Mouse (Mus musculus) kidney, embryonic 14.5 days (tissue): Measurements from ENCODE around the gene Hip1r. TPM values are rescaled to one million over a fixed set of nuclear protein-coding genes. Genes with fewer than 3 reads are reported as not detected.

ENCODE experiments used
- ATAC-seq: fragments of 200-750 bp; cut with Nextera tagmentation; 2 replicates; pipeline ENCODE4 v1.8.0; 2017; ENCODE audit warnings: moderate number of reproducible peaks, mild to moderate bottlenecking, moderate TSS enrichment, moderate library complexity; ENCODE audit not compliant: low FRiP score, low TSS enrichment
- H3K27ac ChIP-seq: fragments of 300-500 bp; sonication (generic); 2 replicates; pipeline ENCODE4 v1.5.1; 2014; ENCODE audit warnings: low read depth, mild to moderate bottlenecking, low read length, moderate library complexity, mixed read lengths
- H3K27me3 ChIP-seq: fragments of 300-500 bp; sonication (generic); 2 replicates; pipeline ENCODE4 v1.6.1; 2014; ENCODE audit warnings: mild to moderate bottlenecking, low read length; ENCODE audit not compliant: control insufficient read depth, insufficient read depth
- H3K36me3 ChIP-seq: fragments of 300-500 bp; sonication (generic); 2 replicates; pipeline ENCODE4 v1.6.1; 2014; ENCODE audit warnings: low read length, mixed read lengths; ENCODE audit not compliant: control insufficient read depth, insufficient read depth
- H3K4me1 ChIP-seq: fragments of 300-500 bp; sonication (generic); 2 replicates; pipeline ENCODE4 v1.6.1; 2014; ENCODE audit warnings: low read length, mixed read lengths; ENCODE audit not compliant: control insufficient read depth, insufficient read depth
- H3K4me2 ChIP-seq: fragments of 300-500 bp; sonication (generic); replicated peaks from 2 replicates; pipeline ENCODE4 v1.6.1; 2014; ENCODE audit warnings: low read depth, mild to moderate bottlenecking, low read length
- H3K4me3 ChIP-seq: fragments of 300-500 bp; sonication (generic); 2 replicates; pipeline ENCODE4 v1.5.1; 2014; ENCODE audit warnings: mild to moderate bottlenecking, low read length
- H3K9ac ChIP-seq: fragments of 300-500 bp; sonication (generic); 2 replicates; pipeline ENCODE4 v1.6.1; 2014; ENCODE audit warnings: low read depth, mild to moderate bottlenecking, low read length, moderate library complexity
- H3K9me3 ChIP-seq: fragments of 300-500 bp; sonication (generic); 2 replicates; pipeline ENCODE4 v1.6.1; 2016; ENCODE audit warnings: low read length; ENCODE audit not compliant: control insufficient read depth
- WGBS: fragments of 180-500 bp; shearing (Covaris S2); extraction: QIAGEN DNeasy Blood & Tissue Kit; methylation state at CpG from one replicate; pipeline ENCODE4 v1.1.7; 2014; 5-methylcytosine and 5-hydroxymethylcytosine counted together
- polyA plus RNA-seq: library from polyadenylated mRNA; unstranded; fragments of >200 nt; fragmentation: Nextera tagmentation; extraction: Ambion mirVana; gene quantifications from 2 replicates; pipeline ENCODE4 v1.2.1, GENCODE M21; 2014

Gene Hip1r
- polyA plus RNA-seq, 1 experiment from 2014 or later: 13.0 TPM

- no peak for ATAC-seq
- H3K4me2 ChIP-seq: no peak overlapping the region
- 79% methylated on average over 5 of the region's 5 CpGs for WGBS
These were observed 4.7 kb downstream of the Hip1r start for GRCm38 (mm10) chr5:123978131-123978530.

GRCm38 (mm10) chr5:123979221-123979979, 6.0 kb downstream of the Hip1r start:
- WGBS: 62% methylated on average over 18 of the region's 18 CpGs
- Histone ChIP-seq H3K27me3 (peaks cover 9% of the 10 kb centered on the region; the same call in 1 of the 2 replicates), H3K4me2 (no peak overlapping the region), H3K9me3 (no peaks in the 10 kb centered on the region), H3K4me3 (no peak overlapping the region), H3K9ac (no peak overlapping the region), H3K27ac (peak overlapping the region; percentile 14; the same call in 1 of the 2 replicates), H3K4me1 (peaks cover 30% of the 10 kb centered on the region; the same call in 1 of the 2 replicates), H3K36me3 (no peaks in the 10 kb centered on the region)
- peak; percentile 29; the same call in 1 of the 2 replicates for ATAC-seq

More at GRCm38 (mm10) chr5:123978131-123978530, 4.7 kb downstream of the Hip1r start:
- no peak overlapping the region for H3K9ac ChIP-seq
- H3K4me1 ChIP-seq: peaks cover 33% of the 10 kb centered on the region; the same call in 1 of the 2 replicates
- H3K27me3 ChIP-seq: peaks cover 9% of the 10 kb centered on the region; the same call in 1 of the 2 replicates
- no peak overlapping the region for H3K27ac ChIP-seq
- no peak overlapping the region for H3K4me3 ChIP-seq
- no peaks in the 10 kb centered on the region for H3K36me3 ChIP-seq
- no peaks in the 10 kb centered on the region for H3K9me3 ChIP-seq

- no peak overlapping the region for H3K4me3 ChIP-seq
- no peaks in the 10 kb centered on the region for H3K36me3 ChIP-seq
- H3K4me1 ChIP-seq: peaks cover 25% of the 10 kb centered on the region; the same call in 1 of the 2 replicates
- no peak overlapping the region for H3K9ac ChIP-seq
- no peak for ATAC-seq
- no peak overlapping the region for H3K27ac ChIP-seq
- no peaks in the 10 kb centered on the region for H3K9me3 ChIP-seq
- H3K27me3 ChIP-seq: peaks cover 9% of the 10 kb centered on the region; the same call in 1 of the 2 replicates
- 54% methylated on average over 4 of the region's 4 CpGs for WGBS
- no peak overlapping the region for H3K4me2 ChIP-seq
These were observed 6.5 kb downstream of the Hip1r start for GRCm38 (mm10) chr5:123979980-123980369.

- Histone ChIP-seq H3K4me3 (no peak overlapping the region), H3K36me3 (no peaks in the 10 kb centered on the region), H3K27me3 (peaks cover 3% of the 10 kb centered on the region; the same call in 1 of the 2 replicates), H3K9me3 (no peaks in the 10 kb centered on the region), H3K9ac (no peak overlapping the region), H3K4me1 (peaks cover 18% of the 10 kb centered on the region; the same call in 1 of the 2 replicates), H3K4me2 (no peak overlapping the region), H3K27ac (no peak overlapping the region)
- WGBS: 75% methylated on average over 9 of the region's 9 CpGs
- no peak for ATAC-seq
These were observed 7.3 kb downstream of the Hip1r start for GRCm38 (mm10) chr5:123980521-123981249.

- 78% methylated on average over 6 of the region's 6 CpGs for WGBS
- Histone ChIP-seq H3K27me3 (no peaks in the 10 kb centered on the region), H3K9me3 (no peaks in the 10 kb centered on the region), H3K4me3 (no peak overlapping the region), H3K9ac (no peak overlapping the region), H3K27ac (no peak overlapping the region), H3K4me1 (peaks cover 15% of the 10 kb centered on the region; the same call in 1 of the 2 replicates), H3K4me2 (no peak overlapping the region), H3K36me3 (no peaks in the 10 kb centered on the region)
- no peak for ATAC-seq
These were observed 7.8 kb downstream of the Hip1r start for GRCm38 (mm10) chr5:123981250-123981554.

GRCm38 (mm10) chr5:123982838-123983237, 9.4 kb downstream of the Hip1r start:
- no peaks in the 10 kb centered on the region for H3K36me3 ChIP-seq
- H3K27ac ChIP-seq: no peak overlapping the region
- H3K4me3 ChIP-seq: no peak overlapping the region
- peaks cover 18% of the 10 kb centered on the region for H3K4me1 ChIP-seq
- no peaks in the 10 kb centered on the region for H3K27me3 ChIP-seq
- H3K4me2 ChIP-seq: no peak overlapping the region
- H3K9ac ChIP-seq: no peak overlapping the region
- no peaks in the 10 kb centered on the region for H3K9me3 ChIP-seq
- no peak for ATAC-seq
- 82% methylated on average over 11 of the region's 11 CpGs for WGBS

GRCm38 (mm10) chr5:123985434-123985833, 12.0 kb downstream of the Hip1r start:
- WGBS: 58% methylated on average over 9 of the region's 9 CpGs

GRCm38 (mm10) chr5:123986925-123987324, 13.5 kb downstream of the Hip1r start:
- no peak overlapping the region for H3K4me2 ChIP-seq
- H3K27me3 ChIP-seq: no peaks in the 10 kb centered on the region
- H3K4me3 ChIP-seq: no peak overlapping the region
- ATAC-seq: peak; percentile 61
- no peak overlapping the region for H3K9ac ChIP-seq
- H3K36me3 ChIP-seq: peaks cover 7% of the 10 kb centered on the region; the same call in 1 of the 2 replicates
- peaks cover 24% of the 10 kb centered on the region for H3K4me1 ChIP-seq
- H3K27ac ChIP-seq: no peak overlapping the region
- no peaks in the 10 kb centered on the region for H3K9me3 ChIP-seq
- 14% methylated on average over 2 of the region's 2 CpGs for WGBS

More at GRCm38 (mm10) chr5:123985434-123985833, 12.0 kb downstream of the Hip1r start:
- Histone ChIP-seq H3K4me3 (no peak overlapping the region), H3K27me3 (no peaks in the 10 kb centered on the region), H3K27ac (no peak overlapping the region), H3K9me3 (no peaks in the 10 kb centered on the region), H3K4me2 (no peak overlapping the region), H3K9ac (no peak overlapping the region), H3K4me1 (peaks cover 27% of the 10 kb centered on the region), H3K36me3 (0 out of 2 replicates have a peak, but pooled peaks cover 2% of the 10 kb centered on the region)
- ATAC-seq: no peak

GRCm38 (mm10) chr5:123987511-123987910, 14.1 kb downstream of the Hip1r start:
- no peak for ATAC-seq
- Histone ChIP-seq H3K9me3 (no peaks in the 10 kb centered on the region), H3K36me3 (peaks cover 8% of the 10 kb centered on the region; the same call in 1 of the 2 replicates), H3K9ac (no peak overlapping the region), H3K27me3 (no peaks in the 10 kb centered on the region), H3K27ac (peak overlapping the region; percentile 31), H3K4me1 (peaks cover 24% of the 10 kb centered on the region), H3K4me3 (no peak overlapping the region), H3K4me2 (no peak overlapping the region)
- 73% methylated on average over 4 of the region's 4 CpGs for WGBS
